Mouse (Mus musculus): Measurements from ENCODE around the gene Bicc1. TPM values are rescaled to one million over a fixed set of nuclear protein-coding genes. Genes with fewer than 3 reads are reported as not detected.
"Not testable (repeated sequence)": the region's sequence is repeated elsewhere in the genome, so short reads cannot be mapped to it uniquely, and the experiment has no call there.

Bicc1 gene
- total RNA-seq, 2 experiments from 2014 or later, result 10.2 to 10.8 TPM

GRCm38 (mm10) chr10:70950105-70950424 is 209.4 kb downstream of the Bicc1 start:
- DNase-seq (ENCODE audit: low spot score in 2 of 2), result no peak

- DNase-seq (ENCODE audit: low spot score in 2 of 2), result no peak
Measured at GRCm38 (mm10) chr10:70949254-70950104, 210.0 kb downstream of the Bicc1 start.

GRCm38 (mm10) chr10:70948276-70948675 is 211.2 kb downstream of the Bicc1 start:
- no peak for DNase-seq (ENCODE audit: low spot score in 2 of 2)

GRCm38 (mm10) chr10:70946121-70946520 is 213.4 kb downstream of the Bicc1 start:
- DNase-seq (ENCODE audit: low spot score in 2 of 2), result not testable (repeated sequence)

- no peak for DNase-seq (ENCODE audit: low spot score in 2 of 2)
Measured at GRCm38 (mm10) chr10:70945076-70945475, 214.4 kb downstream of the Bicc1 start.

GRCm38 (mm10) chr10:70941623-70942022 is 217.9 kb downstream of the Bicc1 start:
- DNase-seq (ENCODE audit: low spot score in 2 of 2), result no peak

- no peak for DNase-seq (ENCODE audit: low spot score in 2 of 2)
Measured at GRCm38 (mm10) chr10:70939751-70940150, 219.7 kb downstream of the Bicc1 start.

- DNase-seq (ENCODE audit: low spot score in 2 of 2), result no peak
Measured at GRCm38 (mm10) chr10:70937450-70937849, 222.1 kb downstream of the Bicc1 start.

GRCm38 (mm10) chr10:70936008-70936407 is 223.5 kb downstream of the Bicc1 start:
- no peak for DNase-seq (ENCODE audit: low spot score in 2 of 2)

GRCm38 (mm10) chr10:70926126-70926525 is 233.4 kb downstream of the Bicc1 start:
- no peak for DNase-seq (ENCODE audit: low spot score in 2 of 2)

- DNase-seq (ENCODE audit: low spot score in 2 of 2), result no peak
Measured at GRCm38 (mm10) chr10:70924348-70924747, 235.2 kb downstream of the Bicc1 start.

GRCm38 (mm10) chr10:70923936-70924335 is 235.6 kb downstream of the Bicc1 start:
- no peak for DNase-seq (ENCODE audit: low spot score in 2 of 2)

GRCm38 (mm10) chr10:70921481-70921880 is 238.0 kb downstream of the Bicc1 start:
- DNase-seq (ENCODE audit: low spot score in 2 of 2), result peak in 1 of 2 experiments; percentile 8

GRCm38 (mm10) chr10:70919851-70920250 is 239.6 kb downstream of the Bicc1 start:
- no peak for DNase-seq (ENCODE audit: low spot score in 2 of 2)

- no peak for DNase-seq (ENCODE audit: low spot score in 2 of 2)
Measured at GRCm38 (mm10) chr10:70919031-70919663, 240.4 kb downstream of the Bicc1 start.

- peak in 1 of 2 experiments; percentile 19 for DNase-seq (ENCODE audit: low spot score in 2 of 2)
Measured at GRCm38 (mm10) chr10:70916697-70917096, 242.8 kb downstream of the Bicc1 start.

- peak in 1 of 2 experiments; percentile 6 for DNase-seq (ENCODE audit: low spot score in 2 of 2)
Measured at GRCm38 (mm10) chr10:70915096-70915495, 244.4 kb downstream of the Bicc1 start.

- peak in 1 of 2 experiments; percentile 25 for DNase-seq (ENCODE audit: low spot score in 2 of 2)
Measured at GRCm38 (mm10) chr10:70903936-70904335, 255.6 kb downstream of the Bicc1 start.

GRCm38 (mm10) chr10:70902751-70903485 is 256.6 kb downstream of the Bicc1 start:
- no peak for DNase-seq (ENCODE audit: low spot score in 2 of 2)

GRCm38 (mm10) chr10:70901193-70901875 is 258.2 kb downstream of the Bicc1 start:
- DNase-seq (ENCODE audit: low spot score in 2 of 2), result no peak

GRCm38 (mm10) chr10:70895891-70896290 is 263.6 kb downstream of the Bicc1 start:
- no peak for DNase-seq (ENCODE audit: low spot score in 2 of 2)

Data from adrenal gland, adult 18-20 months (tissue).